Mouse (Mus musculus): ENCODE results near the gene Zscan12.

Zscan12 gene

GRCm38 (mm10) chr13:21402287-21402846, 39.7 kb downstream of the Zscan12 start, which contains the start of gene Zkscan3:
Gene Zkscan3 (minus strand): TSS chr13:21402755.
- DNase-seq (ENCODE audit: low read depth): peak; percentile 73

GRCm38 (mm10) chr13:21402848-21403247, 40.2 kb downstream of the Zscan12 start:
- no peak for DNase-seq (ENCODE audit: low read depth)

GRCm38 (mm10) chr13:21407341-21407740, 44.7 kb downstream of the Zscan12 start:
- DNase-seq (ENCODE audit: low read depth): no peak

GRCm38 (mm10) chr13:21407969-21408804, 45.6 kb downstream of the Zscan12 start:
- DNase-seq (ENCODE audit: low read depth): peak; percentile 50

- no peak for DNase-seq (ENCODE audit: low read depth)
These were observed 46.3 kb downstream of the Zscan12 start for GRCm38 (mm10) chr13:21408805-21409459.

GRCm38 (mm10) chr13:21414231-21415212, 51.9 kb downstream of the Zscan12 start:
- no peak for DNase-seq (ENCODE audit: low read depth)

- no peak for DNase-seq (ENCODE audit: low read depth)
These were observed 52.6 kb downstream of the Zscan12 start for GRCm38 (mm10) chr13:21415266-21415665.

- DNase-seq (ENCODE audit: low read depth): no peak
These were observed 53.1 kb downstream of the Zscan12 start for GRCm38 (mm10) chr13:21415750-21416149.

- DNase-seq (ENCODE audit: low read depth): no peak
These were observed 54.8 kb downstream of the Zscan12 start for GRCm38 (mm10) chr13:21417298-21418010.

- no peak for DNase-seq (ENCODE audit: low read depth)
These were observed 56.2 kb downstream of the Zscan12 start for GRCm38 (mm10) chr13:21418865-21419264.

Measured in c-Kit-positive CD71-negative TER-119-negative erythroid progenitor cells, embryonic 14.5 days (primary cell).